Mouse (Mus musculus): ENCODE data around the gene Ahcyl2. TPM values are rescaled to one million over a fixed set of nuclear protein-coding genes. Genes with fewer than 3 reads are reported as not detected.

Gene Ahcyl2
- total and polyA plus RNA-seq, 3 experiments: 50.0 to 204 (median 184) TPM

GRCm38 (mm10) chr6:29864926-29865325, 97.1 kb downstream of the Ahcyl2 start:
- in situ Hi-C loops (cut with MboI; ENCODE audit: low pct_ligation_motif_present, low pct_unique_long_range_greater_than_20kb, low sequenced_read_pairs): no loop called here
- TF ChIP-seq IRF4 (IDR thresholded peaks at IDR 0.05; ENCODE audit: low read depth, low read length): no peak
- no peak for TF ChIP-seq ZC3H11A (IDR thresholded peaks at IDR 0.05; ENCODE audit: low read depth, low read length)
- TF ChIP-seq SMC3 (IDR thresholded peaks at IDR 0.05; ENCODE audit: low read depth, low read length): no peak
- TF ChIP-seq MAFK (IDR thresholded peaks at IDR 0.05; ENCODE audit: insufficient replicate concordance, low read length): no peak
- no peak for TF ChIP-seq UBTF (IDR thresholded peaks at IDR 0.05; ENCODE audit: low read depth, low read length)
- TF ChIP-seq JUND (conservative IDR thresholded peaks at IDR 0.05; ENCODE audit: low read depth, low read length): no peak
- TF ChIP-seq RCOR1 (conservative IDR thresholded peaks at IDR 0.05; ENCODE audit: low read depth, low read length): no peak
- no peak for TF ChIP-seq TCF12 (IDR thresholded peaks at IDR 0.05; ENCODE audit: low read depth, low read length)
- no peak for TF ChIP-seq ETS1 (conservative IDR thresholded peaks at IDR 0.05; ENCODE audit: low read depth, low read length)
- no peak for TF ChIP-seq NRF1 (IDR thresholded peaks at IDR 0.05; ENCODE audit: low read depth, low read length)
- no peak for TF ChIP-seq ZNF384 (IDR thresholded peaks at IDR 0.05; ENCODE audit: low read depth, low read length)
- no peak for TF ChIP-seq ELF1 (IDR thresholded peaks at IDR 0.05; ENCODE audit: low read depth, low read length)
- TF ChIP-seq ZMIZ1 (IDR thresholded peaks at IDR 0.05; ENCODE audit: low read depth, low read length): no peak
- no peak for TF ChIP-seq MAZ (IDR thresholded peaks at IDR 0.05; ENCODE audit: low read depth, low read length)
- TF ChIP-seq MEF2A (IDR thresholded peaks at IDR 0.05; ENCODE audit: borderline replicate concordance, low read depth, low read length): no peak
- TF ChIP-seq MXI1 (IDR thresholded peaks at IDR 0.05; ENCODE audit: low read depth, low read length): no peak
- no peak for TF ChIP-seq ZKSCAN1 (IDR thresholded peaks at IDR 0.05; ENCODE audit: borderline replicate concordance, low read depth, low read length)
- TF ChIP-seq JUN (IDR thresholded peaks at IDR 0.05; ENCODE audit: insufficient read depth, low read depth, low read length): no peak
- TF ChIP-seq MYC (IDR thresholded peaks at IDR 0.05; ENCODE audit: low read depth, low read length): no peak
- TF ChIP-seq USF1 (IDR thresholded peaks at IDR 0.05; ENCODE audit: low read depth, low read length): no peak
- H3K79me2 ChIP-seq (replicated peaks; ENCODE audit: control insufficient read depth, extremely low read depth, insufficient read depth, poor library complexity, severe bottlenecking): peaks cover 2% of the 10 kb centered on the region; the same call in 1 of the 2 replicates
- dilution Hi-C loops (cut with MboI; ENCODE audit: extremely low pct_ligation_motif_present, extremely low pct_unique_long_range_greater_than_20kb, low sequenced_read_pairs): no loop called here
- peaks cover 4 to 90% of the 10 kb centered on the region in 2 experiments for H3K36me3 ChIP-seq (replicated peaks in 1 of 2; ENCODE audit: control insufficient read depth in 1 of 2, insufficient read depth in 1 of 2, low read length in 1 of 2)
- no peaks in the 10 kb centered on the region for H3K27me3 ChIP-seq (replicated peaks)
- H3K4me3 ChIP-seq (replicated peaks in 1 of 3; ENCODE audit: low read depth in 2 of 3, low read length in 2 of 3, poor library complexity in 1 of 3): no peak overlapping the region
- H3K9me3 ChIP-seq (replicated peaks; ENCODE audit: low read length): peaks cover 19% of the 10 kb centered on the region
- H3K4me2 ChIP-seq (ENCODE audit: insufficient read depth, low read depth, poor library complexity, severe bottlenecking): no peak overlapping the region
- no peak overlapping the region for H3K27ac ChIP-seq (ENCODE audit: insufficient read depth, low read depth)
- H3K4me1 ChIP-seq (ENCODE audit: control insufficient read depth in 1 of 2, insufficient read depth in 2 of 2): peaks cover 0 to 13% of the 10 kb centered on the region in 2 experiments; a peak in 2 of 4 replicates
- no peak overlapping the region for H3K9ac ChIP-seq (ENCODE audit: insufficient read depth, low read depth)
- no peak for DNase-seq (ENCODE audit: extremely low read depth)

Measured in CH12.LX (cell line).